Mouse (Mus musculus): Measurements from ENCODE around the gene Otud7b. TPM values are rescaled to one million over a fixed set of nuclear protein-coding genes. Genes with fewer than 3 reads are reported as not detected.

Otud7b gene
- polyA plus RNA-seq (2021; fragmentation: Nextera tagmentation): 7.7 and 8.0 TPM in 2 replicates
- long read RNA-seq, experiment 1, full-length matches to known transcripts: 5 of 20 reads
- long read RNA-seq, experiment 1, partial matches to known transcripts: 3 of 20 reads
- long read RNA-seq, experiment 1, other reads (novel, unspliced or antisense): 12 of 20 reads
- long read RNA-seq, experiment 2, full-length matches to known transcripts: 3 of 31 reads
- long read RNA-seq, experiment 2, partial matches to known transcripts: 2 of 31 reads
- long read RNA-seq, experiment 2, other reads (novel, unspliced or antisense): 26 of 31 reads

DNA sequence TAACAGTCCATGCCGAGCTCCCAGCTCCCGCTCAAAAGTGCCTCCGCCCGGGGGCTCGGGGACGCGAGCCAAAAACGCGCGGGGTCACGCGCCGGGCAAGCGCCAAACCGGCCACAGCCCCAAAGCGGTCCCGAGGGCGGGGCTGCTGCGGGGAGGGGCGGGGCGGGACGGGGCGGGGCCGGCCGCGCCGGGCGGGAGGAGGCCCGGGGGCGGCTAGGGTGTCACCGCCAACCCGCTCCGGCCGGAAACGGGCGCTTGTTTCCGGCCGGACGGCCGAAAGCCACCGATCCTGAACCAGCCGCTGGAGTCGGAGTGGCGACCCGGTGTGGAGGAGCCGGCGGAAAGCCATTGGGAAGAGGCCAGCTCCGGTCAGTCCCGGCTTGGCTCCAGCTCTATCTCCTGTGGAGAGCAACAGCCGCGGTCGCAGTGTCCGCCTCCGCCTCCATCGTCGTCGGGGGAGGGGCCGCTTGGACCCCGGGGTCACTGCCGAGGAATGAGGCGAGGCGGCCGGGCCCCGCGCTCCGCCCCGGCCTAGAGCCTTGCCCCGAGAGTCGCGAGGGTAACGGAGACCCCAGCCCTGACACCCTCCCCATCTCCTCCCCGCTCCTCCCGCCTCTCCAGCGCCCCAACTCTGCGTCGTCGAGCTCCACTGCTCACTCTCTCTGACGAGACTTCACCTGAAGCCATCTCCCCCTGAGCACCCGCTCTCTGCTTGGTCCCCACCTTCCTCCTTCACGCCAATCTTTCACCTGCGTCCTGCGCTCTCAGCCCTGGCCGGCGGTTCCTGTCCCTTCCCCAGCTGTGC lies at the start of gene Otud7b:
Otud7b (plus strand) TSS at position 267 of the 805 bp plus-strand sequence.

DNA sequence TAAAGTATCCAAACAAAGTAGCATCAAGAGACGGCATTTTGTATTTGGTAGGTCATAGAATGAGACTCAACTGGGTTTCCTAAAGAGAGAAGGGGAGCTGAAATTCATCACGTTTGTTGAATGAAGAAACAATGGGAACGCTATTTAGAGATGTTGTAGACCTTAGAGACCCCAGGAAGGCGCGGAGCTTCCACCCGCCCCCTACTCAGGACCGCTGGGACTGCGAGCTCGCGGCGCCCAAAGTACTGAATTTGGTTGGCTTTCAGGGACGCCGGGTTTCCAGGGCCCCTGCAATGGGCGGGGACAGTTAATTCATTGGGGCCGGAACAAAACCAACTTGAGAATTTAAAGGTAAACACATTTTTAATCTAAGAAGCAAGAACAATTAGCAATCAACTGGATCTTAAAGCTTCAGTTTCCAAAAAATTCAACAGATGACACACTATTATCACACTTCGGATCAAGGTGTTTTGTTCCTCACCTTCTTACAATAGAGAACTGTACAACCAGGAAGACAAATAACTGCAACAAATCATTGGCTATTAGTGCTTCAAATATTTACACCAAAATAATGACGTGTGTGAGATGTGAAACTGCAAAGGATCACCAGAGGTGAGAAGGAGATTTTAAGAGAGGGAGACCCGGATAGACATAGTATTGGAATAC lies 46.0 kb upstream of the Otud7b start, which contains the start of gene Vps45:
Vps45 (minus strand) TSS at position 236 of the 666 bp plus-strand sequence.

DNA sequence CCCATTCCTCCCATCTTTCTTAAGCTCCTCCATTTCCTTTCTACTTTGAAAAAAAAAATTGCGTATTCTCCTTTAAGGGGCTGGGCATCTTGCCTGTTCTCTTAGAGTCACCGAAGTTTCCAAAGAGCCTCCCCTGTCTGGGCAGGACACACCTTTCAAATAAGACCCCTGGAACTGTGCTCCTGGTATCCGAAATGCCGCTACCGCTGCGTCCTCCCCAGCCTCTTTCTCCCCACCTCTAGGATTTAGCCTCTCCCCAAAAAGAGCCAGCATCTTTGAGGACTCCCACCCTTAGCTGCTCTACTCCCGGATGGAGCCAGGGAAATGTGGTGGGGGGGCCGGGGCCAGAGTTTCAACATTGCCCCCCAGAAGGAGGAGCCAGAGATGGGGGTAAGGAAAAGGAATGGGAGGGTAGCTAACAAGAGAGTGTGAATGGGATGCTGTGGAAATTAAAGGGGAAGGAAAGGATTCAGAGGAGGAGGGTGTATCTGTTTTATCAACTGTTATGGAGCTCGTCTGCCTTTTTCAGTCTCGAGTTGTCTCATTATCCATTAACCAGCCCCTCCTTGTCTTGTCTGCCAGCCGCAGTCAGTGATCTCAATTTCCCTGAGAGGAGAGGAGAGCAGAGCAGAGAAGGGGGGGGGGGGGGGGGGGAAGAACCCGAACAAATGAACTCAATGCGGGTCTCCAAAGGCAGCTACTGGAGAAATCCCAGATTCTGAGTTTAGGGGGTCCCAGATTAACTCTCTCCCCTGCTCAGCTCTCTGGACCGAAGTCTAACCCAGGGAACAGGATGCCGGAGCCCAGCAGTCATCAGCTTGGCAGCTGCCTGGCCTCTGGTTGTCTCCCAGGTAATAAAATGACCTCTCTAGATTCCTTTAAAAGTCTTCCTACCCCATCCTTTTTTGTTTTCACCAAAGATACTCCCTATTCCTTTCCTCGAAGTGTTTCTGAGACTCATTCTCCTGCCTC lies 57.8 kb downstream of the Otud7b start, which contains the start of gene Mtmr11:
Mtmr11 (plus strand) TSS at position 136 of the 972 bp plus-strand sequence.

DNA sequence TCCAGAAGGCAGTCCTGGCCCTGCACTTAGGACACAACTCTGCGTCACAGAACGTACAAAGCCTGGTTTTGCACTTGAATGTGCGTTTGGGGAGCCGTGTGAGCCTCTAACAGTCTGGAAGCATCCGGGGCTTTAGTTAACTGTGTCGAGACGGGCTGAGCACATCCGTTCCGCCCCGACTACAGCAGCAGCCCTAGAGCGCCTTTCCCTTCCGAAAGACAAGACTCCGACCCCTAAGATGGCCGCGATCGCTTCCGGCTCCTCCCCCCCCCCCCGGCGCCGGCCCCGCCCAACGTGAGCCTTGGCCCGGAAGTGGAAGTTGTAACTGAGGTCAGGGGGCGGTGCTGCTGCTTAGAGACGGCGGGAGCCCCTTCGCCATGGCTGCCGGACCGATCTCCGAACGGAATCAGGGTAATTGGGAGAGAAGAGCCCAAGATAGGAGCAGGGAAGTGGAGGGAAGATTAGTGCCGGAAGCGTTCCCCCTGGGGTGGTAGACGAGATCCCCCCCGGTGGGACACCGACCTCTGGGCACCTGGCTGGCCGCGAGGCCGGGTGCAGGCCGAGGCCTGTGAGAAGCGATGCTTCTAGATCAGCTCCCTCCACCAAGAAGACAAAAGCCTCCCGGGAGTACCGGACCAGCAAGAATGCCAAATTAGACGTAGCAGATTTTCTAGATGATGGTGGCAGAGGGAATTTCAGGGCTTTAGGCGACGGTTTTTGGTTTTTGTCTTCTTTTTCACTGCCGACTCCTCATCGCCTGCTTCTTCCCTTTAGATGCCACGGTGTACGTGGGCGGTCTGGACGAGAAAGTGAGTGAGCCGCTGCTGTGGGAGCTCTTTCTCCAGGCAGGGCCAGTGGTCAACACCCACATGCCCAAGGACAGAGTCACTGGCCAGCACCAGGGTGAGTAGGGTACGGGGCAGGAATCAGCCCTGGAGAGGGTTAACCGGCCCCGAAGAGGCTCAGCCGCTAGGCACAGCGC lies 68.2 kb downstream of the Otud7b start, which contains the start of gene Sf3b4:
Sf3b4 (plus strand) TSS at position 136 of the 982 bp plus-strand sequence.

DNA sequence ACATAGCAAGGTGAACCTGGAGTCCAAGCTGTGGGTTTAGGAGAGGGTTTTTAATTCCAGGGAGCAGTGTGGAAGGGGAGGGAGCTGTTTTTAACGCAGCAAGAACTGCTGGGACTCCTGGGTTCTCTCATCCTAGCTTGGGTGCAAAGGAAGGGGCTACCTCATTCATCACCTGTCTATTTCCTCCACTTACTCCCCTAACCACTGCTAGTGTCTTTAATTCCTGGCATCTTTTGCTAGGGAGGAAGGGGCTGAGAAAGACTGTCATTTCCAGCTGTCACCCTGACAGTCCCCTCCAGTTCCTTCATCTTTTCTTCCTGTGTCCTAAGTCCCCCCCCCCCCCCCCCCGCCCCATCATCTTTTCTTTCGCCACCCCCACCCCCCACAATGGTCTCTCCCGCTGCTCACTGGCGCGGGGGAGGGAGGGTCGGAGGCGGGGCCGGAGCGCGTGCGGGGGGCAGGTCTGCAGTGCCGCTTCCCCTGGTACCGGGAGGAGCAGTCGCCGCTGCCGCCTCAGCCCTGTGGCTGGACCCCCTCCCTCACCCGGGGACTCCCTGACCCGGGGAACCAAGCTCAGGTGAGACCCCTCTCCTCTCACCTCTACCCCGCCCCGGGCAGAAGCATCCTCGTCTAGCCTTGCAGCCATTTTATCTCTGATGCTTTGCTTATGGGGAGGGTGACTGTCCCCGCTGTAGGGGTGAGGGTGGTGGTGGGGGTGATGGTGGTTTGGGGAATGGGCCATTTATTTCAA lies 76.6 kb downstream of the Otud7b start, which contains the start of gene Sv2a:
Sv2a (plus strand) TSS at position 425 of the 751 bp plus-strand sequence.

Other genes starting within 250 kb of the Otud7b start
- gene Prpf3, start 248.6 kb upstream of the Otud7b start, polyA plus RNA-seq (2021; fragmentation: Nextera tagmentation): 6.9 and 7.0 TPM in 2 replicates
- 669 and 698 TPM in 2 replicates for gene Mrps21, start 233.0 kb upstream of the Otud7b start, polyA plus RNA-seq (2021; fragmentation: Nextera tagmentation)
- 10.2 and 13.2 TPM in 2 replicates for gene Ciart, start 222.3 kb upstream of the Otud7b start, polyA plus RNA-seq (2021; fragmentation: Nextera tagmentation)
- 7.1 and 11.0 TPM in 2 replicates for gene BC028528, start 212.5 kb upstream of the Otud7b start, polyA plus RNA-seq (2021; fragmentation: Nextera tagmentation)
- gene Aph1a, start 210.6 kb upstream of the Otud7b start, polyA plus RNA-seq (2021; fragmentation: Nextera tagmentation): 35.5 and 57.8 TPM in 2 replicates
- gene Car14, start 199.8 kb upstream of the Otud7b start, polyA plus RNA-seq (2021; fragmentation: Nextera tagmentation): 13.2 and 37.6 TPM in 2 replicates
- gene Anp32e, start 175.3 kb upstream of the Otud7b start, polyA plus RNA-seq (2021; fragmentation: Nextera tagmentation): 7.9 and 11.3 TPM in 2 replicates
- gene Plekho1, start 108.5 kb upstream of the Otud7b start, polyA plus RNA-seq (2021; fragmentation: Nextera tagmentation): 10.1 and 15.2 TPM in 2 replicates
- gene Vps45, start 46.1 kb upstream of the Otud7b start, polyA plus RNA-seq (2021; fragmentation: Nextera tagmentation): 20.4 and 23.1 TPM in 2 replicates
- gene Mtmr11, start 57.5 kb downstream of the Otud7b start, polyA plus RNA-seq (2021; fragmentation: Nextera tagmentation): 2.4 and 3.0 TPM in 2 replicates
- gene Sf3b4, start 67.8 kb downstream of the Otud7b start, polyA plus RNA-seq (2021; fragmentation: Nextera tagmentation): 26.4 and 34.0 TPM in 2 replicates
- gene Sv2a, start 76.6 kb downstream of the Otud7b start, polyA plus RNA-seq (2021; fragmentation: Nextera tagmentation): 59.4 and 61.5 TPM in 2 replicates
- gene Bola1, start 115.2 kb downstream of the Otud7b start, polyA plus RNA-seq (2021; fragmentation: Nextera tagmentation): 77.8 and 84.9 TPM in 2 replicates
- 1.0 TPM in 1 of 2 replicates, not detected in the other for gene Hist2h2ab, start 115.3 kb downstream of the Otud7b start, polyA plus RNA-seq (2021; fragmentation: Nextera tagmentation)
- 3.7 and 6.7 TPM in 2 replicates for gene Hist2h2ac, start 116.4 kb downstream of the Otud7b start, polyA plus RNA-seq (2021; fragmentation: Nextera tagmentation)
- gene Hist2h2be, start 116.6 kb downstream of the Otud7b start, polyA plus RNA-seq (2021; fragmentation: Nextera tagmentation): 7.2 and 8.0 TPM in 2 replicates
- gene Hist2h3c2, start 134.6 kb downstream of the Otud7b start, polyA plus RNA-seq (2021; fragmentation: Nextera tagmentation): 1.7 and 2.9 TPM in 2 replicates
- gene Hist2h2aa2, start 135.7 kb downstream of the Otud7b start, polyA plus RNA-seq (2021; fragmentation: Nextera tagmentation): 117 and 163 TPM in 2 replicates
- 141 and 245 TPM in 2 replicates for gene Hist2h2aa1, start 141.0 kb downstream of the Otud7b start, polyA plus RNA-seq (2021; fragmentation: Nextera tagmentation)
- not detected in 2 replicates for gene Hist2h3c1, start 142.2 kb downstream of the Otud7b start, polyA plus RNA-seq (2021; fragmentation: Nextera tagmentation)
- 0.78 and 0.79 TPM in 2 replicates for gene Hist2h4, start 158.8 kb downstream of the Otud7b start, polyA plus RNA-seq (2021; fragmentation: Nextera tagmentation)
- gene Hist2h3b, start 164.1 kb downstream of the Otud7b start, polyA plus RNA-seq (2021; fragmentation: Nextera tagmentation): 5.1 and 5.5 TPM in 2 replicates
- 0.53 TPM in 1 of 2 replicates, not detected in the other for gene Hist2h2bb, start 165.2 kb downstream of the Otud7b start, polyA plus RNA-seq (2021; fragmentation: Nextera tagmentation)
- 2.1 and 3.1 TPM in 2 replicates for gene Fcgr1, start 189.4 kb downstream of the Otud7b start, polyA plus RNA-seq (2021; fragmentation: Nextera tagmentation)

All from layer of hippocampus, adult 6 months (tissue).